Mouse (Mus musculus) megakaryocyte progenitor cell, adult 5-6 weeks (primary cell): Measurements from ENCODE around the gene Tmed6. TPM values are rescaled to one million over a fixed set of nuclear protein-coding genes. Genes with fewer than 3 reads are reported as not detected.
"Not testable (repeated sequence)": the region's sequence is repeated elsewhere in the genome, so short reads cannot be mapped to it uniquely, and the experiment has no call there.

Experiments
- ATAC-seq: replicated peaks from 2 replicates; pipeline ENCODE4 v1.8.0; 2016; ENCODE audit warnings: mild to moderate bottlenecking, moderate TSS enrichment, inconsistent platforms; ENCODE audit not compliant: poor library complexity
- total RNA-seq, 2 experiments: library from RNA; stranded (forward) in 1 of 2; stranded (reverse) in 1 of 2; fragments of 157-497, 149-512 nt in 1 of 2; fragments of 200-1000 nt in 1 of 2; gene quantifications; 2 replicates each; pipeline versions ENCODE4 v1.2.3 to v1.2.4; 2015 to 2017

The Tmed6 gene
- total RNA-seq (2015) (not detected in 2 replicates), total RNA-seq (2017) (not detected in 2 replicates)

DNA sequence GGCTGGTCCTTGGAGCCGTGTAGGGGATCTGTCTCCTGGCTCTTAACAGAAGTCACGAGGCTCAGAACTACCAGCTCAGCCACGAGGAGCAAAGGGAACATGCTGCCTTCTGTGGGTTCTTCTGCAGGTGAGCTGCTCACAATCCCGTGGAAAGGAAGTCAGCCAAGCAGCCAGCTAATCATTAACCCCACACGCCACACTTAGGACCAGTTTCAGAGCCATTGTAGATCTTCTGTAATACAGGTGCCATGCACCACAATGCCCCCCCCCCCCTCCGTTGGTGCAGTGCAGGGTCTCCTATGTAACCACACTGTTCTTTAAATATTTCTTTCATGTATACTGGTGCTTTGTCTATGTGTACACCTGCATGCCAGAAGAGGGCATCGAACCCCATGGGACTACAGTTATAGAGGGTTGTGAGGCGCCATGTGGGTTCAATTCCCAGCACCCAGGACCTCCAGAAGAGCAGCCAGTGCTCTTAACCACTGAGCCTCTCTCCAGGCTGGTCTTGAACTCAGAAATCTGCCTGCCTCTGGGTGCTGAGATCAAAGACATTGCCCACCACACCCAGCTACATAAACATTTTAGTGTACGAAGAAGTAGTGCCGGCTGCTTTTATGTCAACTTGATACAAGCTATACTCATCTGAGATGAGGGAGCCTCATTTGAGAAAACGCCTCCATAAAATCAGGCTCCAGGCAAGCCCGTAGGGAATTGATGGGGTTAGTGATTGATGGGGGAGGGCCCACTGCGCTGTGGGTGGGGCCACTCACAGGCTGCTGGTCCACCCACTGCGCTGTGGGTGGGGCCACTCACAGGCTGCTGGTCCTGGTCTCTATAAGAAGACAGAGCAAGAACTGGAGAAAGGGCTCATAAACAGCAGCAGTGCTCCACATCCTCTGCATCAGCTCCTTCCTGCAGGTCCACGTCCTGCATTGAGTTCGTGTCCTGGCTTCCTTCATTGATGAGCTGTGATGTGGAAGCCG lies at the start of gene Tmed6:
TSS of gene Tmed6 (minus strand) at position 134 of the 986 bp plus-strand sequence.
- peak; percentile 98 for ATAC-seq

DNA sequence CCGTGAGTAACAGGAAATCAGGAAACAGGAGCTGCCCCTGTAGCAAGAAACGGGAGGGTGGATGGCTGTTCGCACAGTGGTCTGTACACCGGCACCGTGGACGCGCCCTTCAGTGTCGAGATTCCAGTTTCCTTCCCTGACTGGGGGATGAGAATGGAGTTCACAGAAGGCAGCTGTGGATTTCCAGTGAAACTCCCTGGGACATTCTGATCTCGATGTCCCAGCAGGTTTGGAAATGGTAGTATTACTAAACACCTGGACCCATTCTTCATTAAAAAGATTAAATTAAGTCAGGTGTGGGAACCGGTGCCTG lies 49.5 kb upstream of the Tmed6 start:
- no peak for ATAC-seq

DNA sequence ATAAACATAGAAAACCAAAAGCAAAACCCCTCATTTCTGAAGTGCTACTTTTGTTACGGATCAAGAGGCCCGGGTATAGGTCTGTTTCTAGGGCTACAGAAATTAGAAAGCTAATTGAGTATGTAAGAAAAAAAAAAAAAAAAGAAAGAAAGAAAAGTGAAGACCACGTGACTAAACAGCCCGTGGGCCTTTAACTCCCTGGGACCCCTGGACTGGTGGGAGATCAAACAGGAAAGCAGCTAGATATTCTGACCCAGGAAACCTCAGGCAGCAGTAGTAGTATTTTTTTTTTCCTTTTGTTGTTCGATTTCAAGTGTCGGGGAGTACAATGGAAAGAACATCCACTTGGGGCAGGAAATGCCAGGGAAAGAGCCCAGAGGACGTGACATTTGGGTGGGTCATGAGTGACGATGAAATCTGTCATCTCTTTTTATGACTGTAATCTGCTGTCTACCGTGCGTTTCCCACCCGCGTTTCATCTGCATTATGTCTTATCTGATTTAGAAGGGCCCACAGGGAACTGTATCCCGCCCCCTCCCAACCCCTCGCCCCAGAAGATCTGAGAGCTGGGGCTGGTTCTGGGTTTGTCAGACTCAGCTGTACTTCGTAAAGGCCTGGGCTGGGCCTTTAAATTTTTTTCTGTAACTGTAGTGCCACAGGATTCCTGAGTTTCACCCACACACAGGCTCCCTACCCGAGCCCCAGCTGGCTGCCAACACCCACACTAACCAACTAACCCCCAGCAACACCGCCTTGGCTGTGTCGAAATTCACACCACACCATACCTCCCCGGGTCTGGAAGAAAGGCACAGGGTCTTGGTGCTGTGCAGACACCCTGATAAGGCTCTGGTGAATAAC lies 48.9 kb upstream of the Tmed6 start:
- ATAC-seq = peak; percentile 51

GRCm38 (mm10) chr8:107113209-107113608 lies 47.8 kb upstream of the Tmed6 start:
- no peak for ATAC-seq

DNA sequence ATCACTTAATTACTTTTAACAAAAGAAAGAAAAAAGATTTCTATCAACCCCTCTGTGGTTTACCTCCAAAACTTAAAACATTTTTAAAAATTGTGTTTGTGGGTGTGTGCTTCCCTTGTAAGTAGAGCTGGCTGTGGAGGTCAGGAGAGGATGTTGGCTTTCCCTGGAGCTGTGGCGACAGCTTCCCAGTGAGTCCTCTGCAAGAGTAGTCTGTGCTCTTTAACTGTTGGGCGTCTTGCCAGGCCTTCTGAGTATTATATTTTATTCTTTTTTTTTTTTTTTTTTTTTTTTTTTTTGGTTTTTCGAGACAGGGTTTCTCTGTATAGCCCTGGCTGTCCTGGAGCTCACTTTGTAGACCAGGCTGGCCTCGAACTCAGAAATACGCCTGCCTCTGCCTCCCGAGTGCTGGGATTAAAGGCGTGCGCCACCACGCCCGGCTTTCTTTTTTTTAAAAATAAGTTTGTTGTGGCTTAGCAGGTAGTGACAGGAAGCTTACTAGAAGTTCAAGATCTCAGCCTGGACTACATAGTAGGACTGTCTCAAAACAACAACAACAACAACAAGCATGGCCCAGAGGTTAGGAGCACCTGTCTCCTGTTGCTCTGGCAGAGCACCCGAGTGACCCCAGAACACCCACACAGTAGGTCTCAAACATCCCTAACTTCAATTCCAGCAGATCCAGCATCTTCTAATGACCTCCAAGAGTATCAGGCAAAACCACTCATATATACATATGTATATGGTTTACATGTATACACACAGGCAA lies 46.1 kb upstream of the Tmed6 start:
- no peak for ATAC-seq

DNA sequence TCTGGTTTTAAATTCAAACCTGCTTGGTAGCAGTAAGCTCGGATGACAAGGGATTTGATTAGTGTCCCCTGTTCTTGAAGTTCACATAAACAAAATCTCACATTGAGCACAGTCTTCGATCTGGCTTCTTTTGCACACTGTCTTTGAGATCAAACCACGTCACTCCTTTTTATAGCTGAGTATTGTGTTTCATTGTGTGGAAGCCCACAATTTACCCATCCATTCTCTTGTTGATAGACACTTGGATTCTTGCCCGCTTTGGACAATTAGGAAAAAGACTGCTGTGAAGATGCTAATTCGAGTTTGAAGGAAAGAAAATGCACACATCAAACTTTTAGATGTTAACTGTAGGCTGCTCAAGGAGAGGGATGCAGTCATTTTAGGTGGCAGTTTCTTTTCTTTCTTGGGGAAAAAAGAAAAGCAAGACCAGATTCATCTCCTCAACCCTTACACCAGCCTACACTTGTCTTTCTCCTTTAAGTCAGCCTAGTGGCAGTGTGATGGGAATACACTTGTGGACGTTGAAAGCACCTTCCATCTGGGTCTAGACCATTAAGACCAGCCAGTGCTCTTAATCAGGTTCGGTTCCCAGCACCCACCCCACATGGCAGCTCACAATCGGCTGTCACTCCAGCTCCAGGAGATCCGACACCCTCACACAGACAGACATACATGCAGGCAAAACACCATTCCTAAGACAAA lies 45.3 kb upstream of the Tmed6 start:
- no peak for ATAC-seq

GRCm38 (mm10) chr8:107109816-107110435 lies 44.5 kb upstream of the Tmed6 start:
- peak; percentile 29; the same call in 1 of the 2 replicates for ATAC-seq

DNA sequence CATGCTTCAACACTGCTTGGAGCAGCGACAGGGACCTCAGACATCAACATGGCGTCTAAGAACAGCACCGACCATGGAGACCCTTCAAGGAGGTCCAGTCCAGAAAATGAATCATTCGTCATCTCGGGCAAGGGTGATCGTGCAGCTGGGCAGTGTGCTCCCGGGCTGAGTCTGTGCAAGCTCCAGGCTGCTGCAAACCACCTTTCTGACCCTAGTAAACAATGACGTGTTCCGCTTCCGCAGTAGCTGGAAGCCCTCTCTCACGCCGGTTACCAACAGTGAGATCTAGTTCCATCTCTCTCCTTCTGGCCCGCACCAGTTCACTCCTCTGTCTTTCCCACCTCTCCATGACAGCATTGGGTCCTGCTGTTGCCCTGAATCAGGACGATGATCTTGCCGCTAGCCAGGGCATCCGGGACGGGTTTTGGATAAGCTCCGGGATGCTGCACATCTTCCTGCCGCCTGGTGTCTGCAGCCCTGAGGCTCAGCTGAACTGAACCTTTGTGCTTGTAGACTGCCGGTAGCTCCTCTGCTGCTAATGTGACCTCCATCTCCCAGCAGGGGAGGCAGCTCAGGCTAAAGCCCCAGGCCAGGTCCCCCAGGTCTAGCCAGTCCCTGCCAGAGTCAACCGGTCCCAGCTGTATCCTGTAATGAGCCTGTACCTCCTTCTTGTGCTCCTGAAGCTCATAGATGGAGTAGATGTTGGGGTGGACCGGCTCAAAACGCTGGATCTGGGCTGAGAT lies 43.7 kb upstream of the Tmed6 start:
- ATAC-seq = no peak

GRCm38 (mm10) chr8:107108089-107108488 lies 42.6 kb upstream of the Tmed6 start:
- ATAC-seq = not testable (repeated sequence)

GRCm38 (mm10) chr8:107104547-107104946 lies 39.1 kb upstream of the Tmed6 start:
- peak; percentile 96 for ATAC-seq

DNA sequence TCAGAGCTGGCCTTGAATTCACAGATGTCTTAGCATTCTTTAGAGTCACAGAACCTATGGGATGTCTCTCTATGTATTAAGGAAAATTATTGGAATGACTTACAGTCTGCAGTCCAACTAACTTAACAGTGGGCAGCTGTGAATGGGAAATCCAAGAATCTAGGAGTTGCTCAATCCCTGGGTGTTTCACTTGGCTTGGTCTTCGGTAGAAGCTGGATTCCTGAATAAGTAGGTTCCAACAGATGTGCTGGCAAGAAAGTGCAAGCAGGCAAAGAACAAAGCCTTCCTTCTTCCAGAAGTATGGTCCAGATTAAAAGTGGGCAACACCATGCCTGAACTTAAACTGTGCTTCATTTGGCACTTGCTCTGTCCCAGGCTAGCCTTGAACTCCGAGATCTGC lies 35.2 kb upstream of the Tmed6 start:
- ATAC-seq = no peak

DNA sequence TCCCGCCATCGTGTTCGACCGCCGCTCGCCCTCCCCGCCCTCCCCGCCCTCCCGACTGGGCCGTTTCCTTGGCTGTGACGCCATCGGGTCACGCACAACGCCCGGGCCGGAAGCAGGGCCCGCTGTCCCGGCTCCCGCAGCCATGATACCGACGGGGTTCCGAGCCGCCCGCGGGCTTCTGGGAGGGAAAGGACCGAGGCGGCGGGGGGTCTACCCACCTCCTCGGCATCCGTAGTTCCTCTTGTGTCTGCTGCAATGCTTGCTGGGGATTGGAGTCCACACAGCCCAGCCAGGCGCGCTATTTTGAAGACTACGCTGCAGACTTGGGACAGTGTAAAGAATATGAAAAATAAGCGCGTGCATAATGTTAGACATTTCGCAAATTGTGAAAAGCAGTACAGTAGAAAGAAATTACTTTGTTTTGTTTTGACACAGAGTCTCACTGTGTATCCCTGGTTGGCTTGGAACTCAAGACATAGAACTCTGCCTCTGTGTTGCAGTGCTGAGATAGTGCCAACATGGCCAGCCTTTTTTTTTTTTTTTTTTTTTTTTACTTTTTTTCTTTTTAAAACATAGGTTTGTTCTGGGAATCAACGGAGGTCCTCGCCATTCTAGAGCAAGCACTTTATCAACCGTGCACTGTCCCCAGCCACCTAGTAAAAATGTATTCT lies 31.1 kb upstream of the Tmed6 start, which contains the start of gene Terf2:
TSS of gene Terf2 (minus strand) at position 182 of the 671 bp plus-strand sequence.
- peak; percentile 97 for ATAC-seq

GRCm38 (mm10) chr8:107095717-107096365 lies 30.4 kb upstream of the Tmed6 start:
- peak; percentile 14 for ATAC-seq

DNA sequence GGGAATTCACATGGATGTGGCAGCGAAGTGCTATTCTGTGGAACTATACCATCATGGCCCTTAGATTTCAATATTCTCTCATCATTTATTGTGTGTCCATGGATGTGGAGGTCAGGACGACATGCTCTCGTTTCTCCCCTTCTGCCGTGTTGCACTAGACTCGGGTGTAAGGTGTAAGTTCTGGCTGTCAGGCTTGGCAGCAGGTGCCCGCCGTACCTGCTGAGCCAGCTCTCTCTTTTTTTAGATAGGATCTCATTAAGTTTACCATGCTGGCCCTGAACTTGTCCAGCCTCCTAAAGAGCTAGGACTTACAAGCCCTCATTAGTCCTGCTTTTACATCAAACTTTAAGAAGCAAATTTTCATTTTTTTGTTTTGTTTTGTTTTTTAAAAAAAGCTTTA lies 25.1 kb upstream of the Tmed6 start:
- ATAC-seq = no peak

DNA sequence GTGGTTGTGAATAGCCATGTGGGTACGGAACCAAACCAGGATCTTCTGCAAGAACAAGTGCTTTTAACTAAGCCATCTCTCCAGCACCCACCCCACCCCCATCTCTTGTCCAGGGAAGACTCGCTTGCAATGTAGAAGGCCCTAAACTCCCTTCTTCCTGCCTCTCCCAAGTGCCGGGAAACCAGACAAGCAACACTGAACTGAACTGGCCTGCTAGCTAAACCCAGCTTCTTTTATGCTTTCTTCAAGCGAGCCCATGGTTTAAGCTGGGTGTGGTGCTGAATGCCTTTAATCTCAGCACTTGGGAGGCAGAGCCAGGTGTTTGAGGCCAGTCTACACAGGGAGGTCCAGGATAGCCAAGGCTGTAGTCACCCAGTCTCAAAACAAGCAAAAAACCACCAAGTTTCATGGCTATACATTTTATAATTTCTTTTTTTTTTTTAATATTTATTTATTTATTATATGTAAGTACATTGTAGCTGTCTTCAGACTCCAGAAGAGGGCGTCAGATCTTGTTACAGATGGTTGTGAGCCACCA lies 23.2 kb upstream of the Tmed6 start:
- ATAC-seq = no peak

- ATAC-seq = no peak
These were observed 20.6 kb upstream of the Tmed6 start for GRCm38 (mm10) chr8:107086018-107086417.

DNA sequence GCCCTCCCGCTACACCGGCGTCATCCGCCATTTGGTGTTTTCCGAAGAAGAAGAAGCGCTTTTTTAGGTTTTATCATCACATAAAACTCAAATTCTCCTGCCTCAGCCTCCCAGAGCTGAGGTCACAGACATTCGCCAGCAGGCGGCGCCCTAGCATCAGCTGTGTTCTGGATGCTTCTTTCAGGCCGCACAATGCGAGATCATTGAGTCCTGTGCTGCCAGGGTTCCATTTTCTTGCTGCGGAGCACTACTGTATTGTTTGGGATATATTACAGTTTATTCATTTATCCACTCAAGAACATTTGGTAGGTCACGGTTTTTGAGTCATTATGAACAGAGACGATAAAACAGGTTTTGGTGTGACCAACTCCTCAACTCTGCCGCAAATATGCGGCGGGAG lies 19.9 kb upstream of the Tmed6 start:
- peak; percentile 48; the same call in 1 of the 2 replicates for ATAC-seq
